ENCODE assay signal across 20 mouse cellular contexts in the genomic region with DNA sequence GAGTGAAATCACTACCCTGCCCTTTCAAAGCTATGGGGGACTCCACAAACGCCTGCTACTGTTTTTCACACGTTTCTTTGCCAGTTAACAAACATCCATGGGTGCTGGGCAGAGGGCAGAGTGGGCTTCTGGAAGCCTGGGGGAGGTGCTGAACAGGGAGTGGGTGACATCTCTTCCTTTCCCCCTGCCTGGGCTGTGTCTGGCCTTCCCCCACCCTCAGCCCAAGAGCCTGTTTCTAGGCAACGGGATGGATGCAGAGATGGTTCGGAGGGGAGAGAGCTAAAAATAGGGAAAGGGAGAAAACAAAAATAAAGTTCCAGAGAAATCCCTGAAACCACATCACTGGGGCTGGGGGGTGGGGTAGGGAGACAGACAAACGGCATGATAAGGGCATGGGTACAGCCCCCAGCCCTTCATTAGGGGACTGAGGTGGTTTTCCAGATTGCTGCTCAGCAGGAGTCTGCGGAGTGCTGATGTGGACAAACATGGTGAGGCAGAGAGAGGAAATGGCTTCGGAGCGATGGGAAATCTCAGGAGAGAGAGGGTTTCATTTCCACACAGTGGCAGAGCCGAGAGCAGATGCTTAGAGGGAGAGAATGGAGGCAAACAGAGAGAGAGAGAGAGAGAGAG. TPM values are rescaled to one million over a fixed set of nuclear protein-coding genes. Genes with fewer than 3 reads are reported as not detected.
DNase-seq lines count a peak whose midpoint lies in the region; ATAC-seq lines count a peak whose summit lies in the region.
"Had no signal": no experiment of that assay in that cellular context is flagged by ENCODE, and none has a peak within 500 bp of the region (broad histone marks: within the 10 kb centered on the region; RNA-seq: fewer than 3 reads in every experiment).

No protein-coding gene starts in this region.

- no peaks in the 10 kb centered on the region for H3K9me3 ChIP-seq in midbrain, embryonic 11.5 days (ENCODE audit: control insufficient read depth, low read length)
- H3K9me3 ChIP-seq: embryonic facial prominence, embryonic 12.5 days; limb, embryonic 13.5 days; neural tube, embryonic 12.5 days had no signal

- no peak overlapping the region for H3K9ac ChIP-seq in midbrain, embryonic 11.5 days (ENCODE audit: low read length)
- H3K9ac ChIP-seq: embryonic facial prominence, embryonic 12.5 days; limb, embryonic 13.5 days; neural tube, embryonic 12.5 days had no signal

- WGBS in midbrain, embryonic 11.5 days: 25% methylated on average over 9 of the region's 9 CpGs

- peak overlapping the region; percentile 27; the same call in 1 of the 2 replicates for H3K27ac ChIP-seq in midbrain, embryonic 11.5 days (ENCODE audit: low read depth, low read length)
- H3K27ac ChIP-seq: embryonic facial prominence, embryonic 12.5 days; limb, embryonic 13.5 days; neural tube, embryonic 12.5 days had no signal

- no peak for ATAC-seq in midbrain, embryonic 11.5 days (ENCODE audit: low FRiP score)
- ATAC-seq in megakaryocyte, adult 5-6 weeks (ENCODE audit: poor library complexity, severe bottlenecking): no peak

- peak; percentile 74 to 75 for DNase-seq in cerebellum, postnatal 10 days
- no peak for DNase-seq in cerebellum, adult 8-10 months
- DNase-seq in right cerebral cortex, postnatal 25 days: peak; percentile 58
- no peak for DNase-seq in right cerebral cortex, postnatal 36 days (ENCODE audit: low spot score in 2 of 2)
- no peak for DNase-seq in midbrain, embryonic 11.5 days (ENCODE audit: low spot score, missing footprints)
- no peak for DNase-seq in spleen, adult 12 weeks (ENCODE audit: low spot score)
- DNase-seq in adipocyte (ENCODE audit: low spot score): no peak
- DNase-seq: heart, postnatal 36 days; lung, adult 18-20 months had no signal

- H3K27me3 ChIP-seq in midbrain, embryonic 11.5 days (ENCODE audit: control insufficient read depth, insufficient read depth, low read length): peaks cover 14% of the 10 kb centered on the region

- H3K36me3 ChIP-seq in midbrain, embryonic 11.5 days (ENCODE audit: control insufficient read depth, insufficient read depth, low read length): no peaks in the 10 kb centered on the region
- H3K36me3 ChIP-seq: embryonic facial prominence, embryonic 12.5 days; limb, embryonic 13.5 days; neural tube, embryonic 12.5 days had no signal

- no peak overlapping the region for H3K4me3 ChIP-seq in midbrain, embryonic 11.5 days (ENCODE audit: low read depth, low read length)
- H3K4me3 ChIP-seq: embryonic facial prominence, embryonic 12.5 days; limb, embryonic 13.5 days; neural tube, embryonic 12.5 days had no signal

- H3K4me1 ChIP-seq in midbrain, embryonic 11.5 days (ENCODE audit: control insufficient read depth, insufficient read depth, low read length): peaks cover 20% of the 10 kb centered on the region

- no peak overlapping the region for H3K4me2 ChIP-seq in midbrain, embryonic 11.5 days
- H3K4me2 ChIP-seq: embryonic facial prominence, embryonic 12.5 days; limb, embryonic 13.5 days; neural tube, embryonic 12.5 days had no signal

RNA-seq across cellular contexts. Expression of a gene that starts 5.6 kb away (rescaled TPM):
- 9.8 and 10.8 TPM in 2 replicates for polyA plus RNA-seq in midbrain, embryonic 11.5 days (2014; fragmentation: Nextera tagmentation; extraction: Ambion mirVana)
- not detected in 2 replicates for total RNA-seq in megakaryocyte, adult 5-6 weeks (2015)
- not detected in 2 replicates for total RNA-seq in megakaryocyte, adult 5-6 weeks (2017)
- total RNA-seq: heart, postnatal 36 days; megakaryocyte progenitor cell, adult 5-6 weeks; MEL had no signal

RNA-seq across cellular contexts. Expression of a gene that starts 11.1 kb away (rescaled TPM):
- 1.3 TPM in 2 replicates for polyA plus RNA-seq in midbrain, embryonic 11.5 days (2014; fragmentation: Nextera tagmentation; extraction: Ambion mirVana)
- total RNA-seq in megakaryocyte, adult 5-6 weeks (2015): not detected in 2 replicates
- not detected in 2 replicates for total RNA-seq in megakaryocyte, adult 5-6 weeks (2017)
- total RNA-seq: heart, postnatal 36 days; megakaryocyte progenitor cell, adult 5-6 weeks; MEL had no signal
- polyA plus RNA-seq: C2C12; kidney, embryonic 14.5 days; limb, embryonic 13.5 days had no signal

RNA-seq across cellular contexts. Expression of a gene that starts 28.5 kb away (rescaled TPM):
- polyA plus RNA-seq in midbrain, embryonic 11.5 days (2014; fragmentation: Nextera tagmentation; extraction: Ambion mirVana): not detected in 2 replicates
- total RNA-seq in megakaryocyte, adult 5-6 weeks (2015): not detected in 2 replicates
- not detected in 2 replicates for total RNA-seq in megakaryocyte, adult 5-6 weeks (2017)
- total RNA-seq: heart, adult 8-10 months; heart, postnatal 36 days; layer of hippocampus, postnatal 25 days; megakaryocyte progenitor cell, adult 5-6 weeks; MEL had no signal
- polyA plus RNA-seq: C2C12; embryonic facial prominence, embryonic 12.5 days; kidney, embryonic 14.5 days; limb, embryonic 13.5 days; neural tube, embryonic 12.5 days; spleen, adult 2 months had no signal

RNA-seq across cellular contexts. Expression of a gene that starts 33.9 kb away (rescaled TPM):
- polyA plus RNA-seq in midbrain, embryonic 11.5 days (2014; fragmentation: Nextera tagmentation; extraction: Ambion mirVana): 13.3 and 15.9 TPM in 2 replicates
- total RNA-seq in megakaryocyte, adult 5-6 weeks (2015): 6.7 and 14.2 TPM in 2 replicates
- total RNA-seq in megakaryocyte, adult 5-6 weeks (2017): 9.6 and 10.1 TPM in 2 replicates

RNA-seq across cellular contexts. Expression of a gene that starts 54.1 kb away (rescaled TPM):
- polyA plus RNA-seq in midbrain, embryonic 11.5 days (2014; fragmentation: Nextera tagmentation; extraction: Ambion mirVana): 0.06 TPM in 1 of 2 replicates, not detected in the other
- not detected in 2 replicates for total RNA-seq in megakaryocyte, adult 5-6 weeks (2015)
- not detected in 2 replicates for total RNA-seq in megakaryocyte, adult 5-6 weeks (2017)
- total RNA-seq: heart, adult 8-10 months; heart, postnatal 36 days; megakaryocyte progenitor cell, adult 5-6 weeks; MEL had no signal

Comparison
In these comparisons a context has a peak if more than half of its experiments do, and no peak if none do; other contexts are left out.
1. DNase-seq: peak in cerebellum, postnatal 10 days (2 of 2) and right cerebral cortex, postnatal 25 days (single experiment); none in cerebellum, adult 8-10 months (single experiment), right cerebral cortex, postnatal 36 days (0 of 2), midbrain, embryonic 11.5 days (single experiment), spleen, adult 12 weeks (single experiment) and adipocyte (single experiment).